Mouse (Mus musculus) lung, postnatal 0 days (tissue): Measurements from ENCODE around the gene H1fx.

Experiments
- CTCF ChIP-seq: IDR thresholded peaks from 2 replicates; pipeline ENCODE4 v1.5.1; 2016; ENCODE audit warnings: antibody characterized with exemption, mild to moderate bottlenecking
- EP300 ChIP-seq: IDR thresholded peaks from 2 replicates; pipeline ENCODE4 v1.6.1; 2016; ENCODE audit warnings: antibody characterized with exemption, mild to moderate bottlenecking, control low read depth

DNA sequence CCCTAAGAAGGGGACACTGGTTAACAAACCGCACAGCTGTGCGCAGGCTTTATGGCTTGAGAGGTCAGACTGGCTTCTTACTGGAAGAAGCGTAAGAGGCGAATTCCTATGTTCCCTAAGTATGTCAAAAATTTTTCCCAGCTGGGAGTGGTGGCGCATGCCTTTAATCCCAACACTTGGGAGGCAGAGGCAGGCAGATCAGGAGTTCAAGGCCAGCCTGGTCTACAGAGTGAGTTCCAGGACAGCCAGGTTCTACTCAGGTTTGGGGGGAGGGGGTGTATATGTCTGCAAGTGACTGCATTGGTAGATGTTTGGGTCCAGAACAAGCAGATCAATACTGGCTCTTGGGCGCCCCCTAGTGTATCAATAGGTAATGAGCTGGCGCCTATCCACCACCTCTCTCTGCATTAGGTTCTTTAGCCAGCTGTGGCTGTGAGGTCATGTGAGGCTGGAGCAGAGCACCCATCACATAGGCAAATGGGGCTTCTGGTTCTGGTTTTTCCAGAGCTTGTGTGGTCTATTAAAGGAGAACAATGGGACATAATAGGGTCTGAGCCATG lies 16.3 kb upstream of the H1fx start:
- TF ChIP-seq CTCF = peak; percentile 79
- TF ChIP-seq EP300 = no peak
